Mouse (Mus musculus): ENCODE data around the gene Rdh19.

- TF ChIP-seq GATA1 (IDR thresholded peaks at IDR 0.05; ENCODE audit: low read length) (no peak), TAL1 (IDR thresholded peaks at IDR 0.05; ENCODE audit: low read length) (no peak)
These were observed 37.2 kb downstream of the Rdh19 start for GRCm38 (mm10) chr10:127886971-127887370.

Data from erythroblast, embryonic 14.5 days (primary cell).